Mouse (Mus musculus) frontal cortex, postnatal 36 days (tissue): ENCODE data around the gene Pkdcc.

Experiments
- DNase-seq, 2 experiments: peaks; one replicate each; pipeline ENCODE4 v3.0.0; 2022; ENCODE audit warnings: low spot score in 2 of 2

Gene Pkdcc

DNA sequence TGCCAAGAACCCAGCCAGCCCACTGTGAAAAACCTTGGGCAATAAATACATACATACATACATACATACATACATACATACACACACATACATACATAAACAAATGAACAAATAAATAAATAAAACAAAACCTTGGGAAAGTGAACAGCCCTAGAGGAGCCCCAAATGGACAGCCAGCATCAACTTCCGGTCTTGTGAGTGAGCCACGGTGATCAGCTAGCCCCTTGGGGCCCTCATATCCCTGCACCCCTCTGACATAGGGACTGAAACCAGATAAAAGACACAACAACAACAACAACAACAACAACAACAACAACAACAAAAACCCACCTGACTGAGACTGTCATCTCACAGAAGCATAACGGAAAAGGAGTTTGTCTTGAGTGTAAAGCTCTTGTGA lies 30.4 kb downstream of the Pkdcc start:
- no peak for DNase-seq

GRCm38 (mm10) chr17:83246090-83246489 lies 31.0 kb downstream of the Pkdcc start:
- DNase-seq, result no peak

GRCm38 (mm10) chr17:83247176-83247575 lies 32.1 kb downstream of the Pkdcc start:
- no peak for DNase-seq

DNA sequence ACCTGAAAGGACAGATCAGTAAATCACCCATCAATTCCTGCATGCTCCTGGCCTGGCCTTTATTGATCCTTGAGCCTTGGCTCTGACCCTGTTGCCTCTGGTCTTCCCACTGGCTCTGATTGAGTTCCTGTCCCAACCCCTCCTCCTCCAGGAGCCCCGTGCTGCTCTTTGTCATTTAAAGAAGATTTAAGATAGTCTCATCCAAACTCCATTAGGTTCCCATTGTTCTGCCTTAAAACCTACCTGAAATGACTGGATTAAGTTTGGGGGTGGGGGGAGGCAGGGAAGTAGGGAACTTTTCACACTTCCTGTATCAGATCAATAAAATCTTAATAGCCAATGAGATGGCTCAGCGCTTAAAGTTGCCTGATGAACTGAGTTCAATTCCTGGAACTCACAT lies 33.4 kb downstream of the Pkdcc start:
- no peak for DNase-seq

DNA sequence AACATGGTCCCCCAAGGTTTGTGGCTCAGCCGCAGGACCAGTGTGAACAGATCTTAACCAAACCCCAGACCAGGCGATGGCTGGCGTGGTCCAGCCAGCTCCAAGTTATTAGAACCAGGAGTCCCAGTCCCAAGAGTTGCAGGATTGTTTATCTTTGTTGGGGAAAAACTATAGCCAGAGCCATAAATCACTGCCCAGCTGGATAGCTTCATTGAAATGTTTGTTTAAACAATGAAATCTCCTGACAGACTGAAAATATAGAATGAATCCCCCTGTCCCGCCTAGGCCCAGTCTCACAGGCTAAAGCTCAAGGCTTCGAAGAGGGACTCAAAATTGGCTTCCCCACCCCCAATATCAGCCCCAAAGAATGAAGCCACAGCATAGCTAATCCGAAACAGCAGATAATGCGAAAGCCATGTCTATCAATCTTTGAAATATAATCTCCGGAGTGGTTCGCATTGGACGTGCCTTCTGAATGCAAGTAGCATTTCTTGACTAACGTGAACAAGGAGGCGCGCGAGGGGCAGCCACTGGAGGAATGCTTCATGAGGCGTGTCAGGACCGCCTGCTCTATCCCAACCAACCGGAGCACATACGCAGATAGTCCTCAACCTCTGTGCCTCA lies 35.9 kb downstream of the Pkdcc start:
- no peak for DNase-seq

DNA sequence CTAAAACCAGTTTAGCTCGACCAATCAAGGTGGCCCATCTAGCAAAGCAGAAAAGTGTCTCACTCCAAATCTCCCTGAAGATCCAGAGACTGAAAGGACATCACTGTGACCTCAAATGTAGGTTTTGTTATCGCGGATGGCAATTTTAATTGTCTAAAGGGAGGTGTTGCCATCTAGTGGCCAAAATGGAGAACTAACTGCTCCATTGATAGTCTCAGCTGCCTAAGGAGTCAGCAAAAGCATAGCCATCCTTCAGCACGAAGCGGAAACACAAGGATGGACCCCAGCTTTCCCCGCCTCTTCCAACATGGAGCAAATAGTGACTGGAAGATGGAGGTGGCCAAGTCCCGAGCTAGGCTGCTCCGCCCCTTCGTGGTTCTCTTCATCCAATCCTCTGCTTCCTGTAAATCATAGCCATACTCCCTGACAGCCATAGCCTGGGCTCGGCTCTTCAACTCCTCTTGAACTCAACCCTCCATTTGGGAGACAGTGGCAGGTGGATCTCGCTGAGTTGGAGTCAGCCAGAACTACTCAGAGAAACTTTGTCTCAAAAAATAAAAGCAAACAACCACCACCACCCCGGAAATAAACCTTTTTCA lies 38.1 kb downstream of the Pkdcc start:
- peak; percentile 31 to 64 for DNase-seq

DNA sequence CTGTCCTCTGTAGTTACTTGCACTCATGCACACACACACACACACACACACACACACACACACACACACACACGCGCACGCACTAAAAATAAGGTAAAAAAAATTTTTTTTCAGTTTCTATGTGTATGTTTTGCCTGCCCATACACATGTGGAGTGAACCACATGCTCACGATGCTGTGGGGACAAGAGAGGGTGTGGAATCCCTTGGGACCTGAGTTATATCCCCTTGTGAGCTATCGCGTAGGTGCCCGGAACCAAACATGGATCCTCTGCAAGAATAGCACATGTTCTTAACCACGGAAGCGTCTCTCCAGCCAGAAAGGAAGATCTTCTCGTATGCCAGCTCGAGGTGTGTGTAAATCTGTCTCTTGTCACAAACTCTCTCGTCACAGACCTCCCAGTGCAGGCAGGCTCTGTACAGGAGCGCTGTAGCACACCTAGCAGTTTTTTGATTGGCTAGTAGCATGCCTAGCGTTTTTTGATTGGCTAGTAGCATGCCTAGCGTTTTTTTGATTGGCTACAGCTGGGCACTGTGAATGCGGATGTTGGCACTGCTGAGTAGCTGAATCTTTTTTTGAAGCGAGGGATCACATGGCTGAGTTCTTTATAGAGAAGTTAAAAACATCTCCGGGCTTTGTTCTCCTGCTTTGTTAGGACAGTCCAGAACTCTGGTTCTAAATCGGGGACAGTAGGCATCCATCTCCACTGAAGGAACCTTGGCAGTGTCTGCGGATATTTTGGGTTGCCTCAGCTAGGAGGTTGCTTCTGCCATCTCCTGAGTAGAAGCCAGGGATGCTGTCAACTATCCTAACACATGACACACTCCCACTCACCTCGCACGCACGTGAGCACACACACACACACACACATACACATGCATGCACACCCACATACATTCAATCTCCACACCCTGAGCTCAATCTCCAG lies 52.4 kb downstream of the Pkdcc start:
- peak; percentile 75 to 93 for DNase-seq

DNA sequence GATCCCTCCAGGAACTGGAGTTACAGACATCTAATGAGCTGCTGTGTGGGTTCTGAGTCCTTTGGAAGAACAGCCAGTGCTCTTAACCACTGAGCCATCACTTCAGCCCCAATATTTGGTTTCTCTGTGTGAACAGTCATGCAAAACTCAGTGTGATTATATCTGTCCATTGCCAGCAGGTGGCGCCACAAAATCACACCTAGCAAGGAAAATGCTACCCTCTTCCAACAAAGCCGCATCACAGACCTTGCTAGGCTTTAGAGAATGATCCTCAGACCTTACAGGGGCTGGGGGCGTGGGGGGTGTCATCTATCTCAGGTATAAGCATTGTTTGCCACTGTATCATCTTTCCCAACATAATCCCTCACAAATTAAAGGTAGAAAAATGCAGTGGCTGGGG lies 56.4 kb downstream of the Pkdcc start:
- peak; percentile 74 for DNase-seq

GRCm38 (mm10) chr17:83272641-83273040 lies 57.5 kb downstream of the Pkdcc start:
- no peak for DNase-seq

DNA sequence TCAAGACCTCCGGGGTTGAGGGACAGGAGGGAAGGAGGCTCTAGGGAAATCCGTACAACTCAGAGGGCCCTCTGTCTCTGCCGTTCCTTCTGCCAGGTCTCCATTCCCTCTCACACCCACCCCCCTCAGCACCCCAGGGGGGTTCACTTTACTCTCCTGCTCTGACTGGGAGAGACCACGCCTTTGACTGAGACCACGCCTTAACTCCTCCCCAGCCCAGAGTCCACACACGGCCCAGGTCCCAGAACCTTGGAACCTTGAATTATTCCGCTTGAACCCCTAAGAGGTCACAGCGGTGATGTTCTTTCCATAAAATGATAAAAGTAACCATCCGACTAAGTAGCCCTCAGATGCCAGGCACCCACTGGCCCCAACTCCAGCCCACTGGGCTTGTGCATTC lies 58.5 kb downstream of the Pkdcc start:
- DNase-seq, result no peak

GRCm38 (mm10) chr17:83274101-83274500 lies 59.0 kb downstream of the Pkdcc start:
- no peak for DNase-seq
